Mouse (Mus musculus): ENCODE measurements at regions not wholly inside any gene's neighbourhood (a gene's known extent, or its start where the extent isn't known, plus 50 kb on each side); places are given as distances from the start of the nearest gene placed in this dataset.

DNA sequence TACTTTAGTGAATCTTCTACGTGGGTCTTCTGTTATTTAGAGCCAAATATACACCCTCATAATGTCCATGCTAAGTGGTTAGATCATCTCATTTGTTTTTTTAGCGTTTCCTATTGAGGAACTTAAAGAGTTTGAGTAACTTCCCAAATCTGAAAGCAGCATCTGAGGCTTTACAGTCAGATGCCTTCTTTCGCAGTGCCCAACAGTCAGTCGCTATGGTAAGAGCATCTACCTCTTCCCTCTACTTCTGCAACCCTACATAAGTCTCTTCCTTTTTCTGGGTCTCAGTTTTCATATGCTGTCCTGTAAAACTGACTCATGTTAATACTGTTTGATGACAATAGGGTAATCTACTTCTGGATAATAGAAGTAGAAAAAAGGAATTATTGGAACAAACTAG lies 146.8 kb downstream of the Ktn1 start:
- TF ChIP-seq POLR2A (IDR thresholded peaks at IDR 0.05; ENCODE audit: low read depth, low read length) (no peak), CTCF (conservative IDR thresholded peaks at IDR 0.05; ENCODE audit: insufficient read depth, insufficient read length, low read depth, low read length) (no peak)
